Mouse (Mus musculus) cerebellum, postnatal 25 days (tissue): ENCODE measurements at regions not wholly inside any gene's neighbourhood (a gene's known extent, or its start where the extent isn't known, plus 50 kb on each side); places are given as distances from the start of the nearest gene placed in this dataset.

Source experiments
- DNase-seq, 2 experiments: peaks; one replicate each; pipeline ENCODE4 v3.0.0; 2021; ENCODE audit warnings: mixed read lengths in 2 of 2

DNA sequence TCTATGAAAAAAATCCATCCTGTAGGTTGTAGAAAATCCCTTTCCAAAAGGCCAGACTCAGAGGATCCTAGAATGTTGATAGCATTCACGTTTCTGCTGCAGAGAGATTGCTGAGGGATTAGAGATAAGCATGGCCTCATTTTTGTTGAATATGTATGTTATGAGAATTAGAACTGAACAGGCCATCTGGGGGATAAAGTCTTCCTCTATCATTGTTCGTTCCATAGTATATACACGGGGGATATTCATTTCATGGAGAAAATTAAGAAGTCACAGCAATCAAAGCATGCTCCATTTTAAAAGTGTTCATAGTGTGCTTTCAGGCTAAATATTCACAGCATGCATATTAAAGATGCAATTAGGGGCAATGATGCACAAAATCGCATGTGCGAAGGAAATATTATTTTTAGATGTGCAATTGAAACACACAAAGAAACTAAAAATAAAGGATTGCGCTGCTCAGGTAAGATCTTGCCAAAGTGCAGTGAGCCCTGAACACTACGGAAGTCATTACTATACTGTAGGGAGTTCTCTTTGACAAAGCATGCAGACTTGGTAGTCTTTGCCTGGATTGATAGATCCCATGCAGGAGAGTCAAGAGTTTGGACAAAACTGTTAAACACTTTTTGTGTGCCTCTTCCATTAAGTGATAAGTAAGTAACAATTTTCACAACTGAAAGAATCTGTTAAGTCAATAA lies 511.5 kb downstream of the Phf3 start:
- DNase-seq = no peak

DNA sequence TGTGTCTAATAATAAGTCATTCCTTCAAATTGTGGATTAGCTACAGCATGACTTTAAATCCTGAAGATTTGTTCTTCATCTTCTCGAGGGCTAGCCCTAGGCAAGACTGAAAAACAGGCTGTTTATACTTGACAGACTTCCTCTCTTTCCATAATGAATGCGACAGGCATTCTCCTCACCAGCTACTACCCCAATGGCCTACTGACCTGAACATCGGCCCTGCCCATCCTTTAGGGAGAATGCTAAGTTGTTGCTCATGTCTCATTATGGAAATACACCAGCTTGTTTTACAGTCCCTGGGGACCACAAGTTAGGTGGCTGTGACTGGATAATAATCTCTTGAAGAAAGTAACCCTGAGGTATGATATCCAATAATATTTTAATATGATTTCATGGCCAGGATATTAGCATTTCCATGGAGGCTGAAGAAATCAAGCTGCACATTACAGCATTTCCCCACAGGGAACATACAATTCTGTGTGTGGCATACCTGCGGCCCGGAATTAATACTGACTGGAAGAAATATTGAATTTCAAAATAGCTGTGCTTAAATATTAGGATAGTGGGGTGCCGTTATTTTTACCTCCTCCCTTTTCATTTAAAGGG lies 553.0 kb downstream of the Phf3 start:
- no peak for DNase-seq

DNA sequence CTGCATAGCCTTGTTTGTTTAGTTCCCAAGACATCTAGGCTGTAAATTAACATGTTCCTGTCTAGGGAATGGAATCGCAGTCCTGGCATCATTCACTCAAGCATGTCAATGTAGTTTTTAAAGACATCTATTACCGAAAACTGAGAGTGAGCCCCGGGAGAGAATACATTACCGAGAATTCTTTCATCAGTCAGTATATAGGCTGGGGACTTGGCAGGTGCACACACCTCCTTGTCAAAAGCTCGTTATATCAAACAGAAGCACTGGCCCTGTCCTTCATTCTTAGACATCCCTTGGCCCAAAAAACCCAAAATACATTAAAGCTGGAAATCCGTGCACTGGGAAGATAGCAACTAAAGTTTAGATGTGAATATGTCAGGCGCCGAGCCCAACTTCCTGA lies 555.5 kb downstream of the Phf3 start:
- no peak for DNase-seq

DNA sequence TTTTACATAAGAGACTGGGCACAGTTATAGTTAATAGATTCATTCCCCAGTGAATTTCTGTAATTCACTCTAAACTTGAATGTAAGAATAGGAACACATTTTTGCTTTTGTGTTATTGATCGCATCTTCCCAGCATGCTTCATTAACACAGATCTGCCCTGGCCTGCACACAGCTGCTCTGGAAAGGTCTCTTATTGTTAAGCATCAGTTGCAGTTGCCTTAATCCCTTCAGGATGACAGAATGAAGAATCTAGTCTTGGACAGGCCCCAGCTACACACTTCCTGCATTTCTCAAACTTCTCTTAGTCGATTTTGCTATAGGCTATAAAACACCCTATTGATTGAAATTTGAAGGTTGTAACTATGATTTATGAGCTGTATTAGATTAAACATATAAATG lies 584.6 kb downstream of the Phf3 start:
- no peak for DNase-seq

DNA sequence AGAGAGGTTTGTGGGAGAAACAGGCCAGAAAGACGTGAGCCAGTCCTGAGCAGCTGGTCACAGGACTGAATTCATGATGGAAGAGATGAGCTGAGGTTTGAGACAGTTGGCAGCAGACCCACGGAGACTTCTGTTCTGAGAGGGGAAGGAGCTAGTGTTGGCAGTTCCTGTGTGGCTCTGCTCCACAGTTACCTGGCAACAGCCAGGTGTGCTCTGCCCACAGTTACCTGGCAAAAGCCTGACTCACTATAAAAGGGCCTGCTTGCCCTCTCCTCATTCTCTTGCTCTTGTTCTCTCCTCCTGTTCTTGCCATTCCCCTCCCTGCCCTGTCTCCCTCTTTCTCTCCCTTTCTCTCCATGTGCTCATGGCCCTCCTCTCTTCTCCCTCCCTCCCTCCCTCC lies 611.3 kb downstream of the Phf3 start:
- DNase-seq = peak in 1 of 2 experiments; percentile 3

DNA sequence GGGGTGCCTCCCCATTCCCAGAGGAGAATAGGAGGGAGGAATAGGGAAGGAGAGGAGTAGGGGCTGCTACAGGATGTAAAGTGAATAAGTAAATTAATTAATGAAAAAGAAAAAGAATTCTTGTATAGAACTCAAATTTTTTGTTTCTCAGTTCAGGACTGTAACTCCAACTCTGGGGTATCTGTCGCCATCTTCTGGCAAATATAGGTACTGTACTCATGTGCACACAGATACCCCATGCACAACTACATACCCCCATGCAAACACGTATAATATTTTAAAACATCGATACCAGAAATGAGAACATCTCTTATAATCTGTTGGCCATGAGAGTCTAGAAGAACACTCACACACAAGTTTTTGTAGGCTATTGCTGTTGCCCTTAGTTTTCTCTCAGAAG lies 614.2 kb downstream of the Phf3 start:
- DNase-seq = no peak

DNA sequence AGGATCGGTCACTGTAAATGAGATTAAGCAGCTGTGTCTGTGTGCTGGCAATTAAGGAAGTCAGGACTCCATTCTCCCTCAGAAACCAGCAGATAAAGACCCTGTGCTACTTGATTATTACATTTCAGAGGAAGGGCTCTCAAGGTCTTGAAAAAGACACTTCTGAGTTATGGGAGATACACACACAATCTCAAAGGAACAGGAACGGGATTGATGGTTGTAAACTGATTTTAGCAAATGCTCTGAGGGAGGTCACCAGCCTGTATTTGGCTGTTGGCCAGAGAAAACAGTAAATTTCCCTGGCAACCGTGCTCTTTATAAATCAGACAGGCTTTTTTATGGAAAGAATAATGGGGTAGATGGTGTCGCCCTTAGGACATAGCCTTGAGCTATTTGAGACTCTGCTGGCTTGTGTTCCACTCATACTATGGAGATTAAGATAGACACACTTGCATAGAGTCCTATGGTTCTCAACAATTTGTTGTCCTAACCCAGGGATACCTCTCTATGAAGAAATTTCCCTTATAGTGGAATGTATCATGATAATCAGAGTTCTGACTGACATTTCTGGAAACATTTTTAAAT lies 656.9 kb downstream of the Phf3 start:
- peak in 1 of 2 experiments; percentile 1 for DNase-seq

DNA sequence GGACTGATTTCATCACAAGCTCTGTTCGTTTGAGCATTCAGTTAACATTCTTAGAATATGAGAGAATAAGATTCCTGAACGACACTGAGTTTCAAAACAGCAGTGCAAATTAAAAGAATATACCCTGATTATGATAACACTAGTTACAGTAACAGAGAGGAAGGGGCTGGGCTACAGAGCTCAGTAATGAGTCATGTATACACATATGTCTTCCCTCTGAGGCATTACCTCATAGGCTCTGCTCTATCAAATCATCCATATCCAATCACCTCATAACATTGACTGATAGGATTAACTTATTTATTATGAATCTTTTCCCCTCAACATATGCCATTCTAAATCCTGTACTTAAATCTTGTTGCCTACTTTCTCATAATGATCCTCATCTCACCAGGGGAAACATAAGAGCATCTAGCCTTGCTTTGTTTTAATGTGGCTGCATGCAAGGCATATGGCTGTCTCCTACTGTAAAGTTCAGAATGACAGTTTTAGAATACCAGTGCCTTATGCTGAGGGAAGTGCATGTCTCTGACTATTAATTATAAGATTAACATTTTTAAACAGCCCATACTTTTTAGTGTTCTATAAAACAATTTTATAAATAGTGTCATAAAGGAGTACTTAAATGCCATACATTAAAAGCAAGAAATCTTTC lies 669.0 kb downstream of the Phf3 start:
- no peak for DNase-seq

DNA sequence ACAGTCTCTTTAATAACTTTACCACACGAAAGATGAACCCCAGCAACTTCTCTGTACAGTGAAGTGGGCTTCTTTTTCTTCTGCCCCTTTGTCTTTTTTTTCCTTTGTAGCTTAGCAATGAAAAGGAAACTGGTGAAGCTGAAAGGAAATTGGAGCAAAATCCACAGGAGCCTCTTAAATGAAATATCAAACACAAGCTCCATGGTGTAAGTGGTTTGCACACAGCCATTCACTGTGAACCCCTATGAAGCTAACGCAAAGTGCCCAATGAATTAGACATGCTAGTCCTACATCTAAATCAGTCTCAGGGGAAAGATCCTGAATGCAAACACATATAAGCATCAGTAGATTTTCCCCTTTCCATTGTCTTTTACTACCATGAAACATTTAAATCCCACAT lies 697.5 kb downstream of the Phf3 start:
- no peak for DNase-seq

DNA sequence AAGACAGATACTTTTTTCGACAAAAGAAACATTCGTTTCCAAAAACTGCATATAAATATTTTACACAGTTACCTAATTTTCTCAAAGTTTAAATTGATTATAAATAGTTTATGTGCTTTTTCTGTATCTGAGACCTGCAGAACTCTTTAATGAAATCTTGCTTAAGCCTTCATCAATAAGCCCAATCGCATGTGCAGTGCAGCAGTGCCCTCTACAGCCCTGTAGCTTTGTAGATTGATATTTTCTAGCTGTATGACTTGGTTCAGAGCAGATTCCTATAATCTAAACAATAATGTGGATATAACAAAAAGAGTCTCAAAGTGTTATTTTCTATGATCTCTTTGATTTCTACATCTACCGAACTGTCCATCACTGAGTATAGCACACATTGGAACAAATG lies 728.7 kb downstream of the Phf3 start:
- peak; percentile 8 to 39 for DNase-seq

DNA sequence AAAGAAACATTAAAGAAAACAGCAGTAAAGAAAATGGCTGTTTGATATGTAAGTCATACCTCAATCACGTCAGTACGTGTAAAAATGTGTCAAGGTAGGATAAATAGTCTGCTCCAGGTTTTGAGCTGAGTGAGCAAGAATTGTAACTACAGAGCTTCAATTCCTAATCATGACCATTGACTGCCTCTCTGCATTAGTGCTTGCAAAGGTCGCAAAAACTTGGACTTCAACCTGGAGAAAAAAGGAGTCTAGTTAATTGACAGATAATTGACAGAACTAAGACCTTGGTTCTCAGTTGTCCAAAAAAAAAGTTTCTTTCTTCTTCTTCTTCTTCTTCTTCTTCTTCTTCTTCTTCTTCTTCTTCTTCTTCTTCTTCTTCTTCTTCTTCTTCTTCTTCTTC lies 759.5 kb downstream of the Phf3 start:
- DNase-seq = no peak
